Mouse (Mus musculus) kidney, adult 9 months (tissue): ENCODE measurements at regions not wholly inside any gene's neighbourhood (a gene's known extent, or its start where the extent isn't known, plus 50 kb on each side); places are given as distances from the start of the nearest gene placed in this dataset.
A peak's percentile ranks its signal among the peaks of the same experiment; 100 is the strongest.

Experiments used
- DNase-seq: peaks from one replicate; pipeline ENCODE4 v3.0.0; 2022

- no peak for DNase-seq
Observed at GRCm38 (mm10) chr16:39102151-39102550, 209.7 kb downstream of the Igsf11 start.

GRCm38 (mm10) chr16:39103360-39104095 is 211.1 kb downstream of the Igsf11 start:
- DNase-seq = no peak

GRCm38 (mm10) chr16:39109383-39110033 is 217.0 kb downstream of the Igsf11 start:
- peak; percentile 49 for DNase-seq

- no peak for DNase-seq
Observed at GRCm38 (mm10) chr16:39110089-39110488, 217.6 kb downstream of the Igsf11 start.

- no peak for DNase-seq
Observed at GRCm38 (mm10) chr16:39118059-39118458, 225.6 kb downstream of the Igsf11 start.

- DNase-seq = no peak
Observed at GRCm38 (mm10) chr16:39119811-39120210, 227.3 kb downstream of the Igsf11 start.

- DNase-seq = peak; percentile 15
Observed at GRCm38 (mm10) chr16:39123445-39123952, 231.0 kb downstream of the Igsf11 start.

- no peak for DNase-seq
Observed at GRCm38 (mm10) chr16:39132459-39132858, 240.0 kb downstream of the Igsf11 start.

GRCm38 (mm10) chr16:39135777-39136176 is 243.3 kb downstream of the Igsf11 start:
- no peak for DNase-seq

GRCm38 (mm10) chr16:39147151-39147550 is 254.7 kb downstream of the Igsf11 start:
- DNase-seq = no peak

GRCm38 (mm10) chr16:39151325-39152318 is 259.2 kb downstream of the Igsf11 start:
- peak; percentile 75 for DNase-seq

GRCm38 (mm10) chr16:39158893-39159292 is 266.4 kb downstream of the Igsf11 start:
- no peak for DNase-seq

- no peak for DNase-seq
Observed at GRCm38 (mm10) chr16:39159725-39160124, 267.3 kb downstream of the Igsf11 start.

GRCm38 (mm10) chr16:39162684-39163083 is 270.2 kb downstream of the Igsf11 start:
- peak; percentile 6 for DNase-seq

GRCm38 (mm10) chr16:39191861-39192260 is 299.4 kb downstream of the Igsf11 start:
- DNase-seq = no peak

GRCm38 (mm10) chr16:39195431-39195830 is 303.0 kb downstream of the Igsf11 start:
- DNase-seq = no peak

- no peak for DNase-seq
Observed at GRCm38 (mm10) chr16:39196896-39197295, 304.4 kb downstream of the Igsf11 start.

- DNase-seq = no peak
Observed at GRCm38 (mm10) chr16:39223551-39223950, 331.1 kb downstream of the Igsf11 start.

GRCm38 (mm10) chr16:39229501-39229900 is 337.0 kb downstream of the Igsf11 start:
- DNase-seq = no peak

GRCm38 (mm10) chr16:39230439-39230838 is 338.0 kb downstream of the Igsf11 start:
- DNase-seq = no peak

GRCm38 (mm10) chr16:39234290-39234689 is 341.8 kb downstream of the Igsf11 start:
- DNase-seq = no peak

- no peak for DNase-seq
Observed at GRCm38 (mm10) chr16:39273490-39273889, 381.0 kb downstream of the Igsf11 start.

GRCm38 (mm10) chr16:39284484-39284883 is 392.0 kb downstream of the Igsf11 start:
- DNase-seq = no peak
